Mouse (Mus musculus) heart, postnatal 36 days (tissue): ENCODE measurements at regions not wholly inside any gene's neighbourhood (a gene's known extent, or its start where the extent isn't known, plus 50 kb on each side); places are given as distances from the start of the nearest gene placed in this dataset.
A peak's percentile ranks its signal among the peaks of the same experiment; 100 is the strongest.

Experiments used
- DNase-seq, 2 experiments: peaks; one replicate each; pipeline ENCODE4 v3.0.0; 2021 to 2022
- intact Hi-C: fragments of 180-260 bp; cut with DNase I; formaldehyde crosslinking; loops from one replicate; pipeline ENCODE4 v1.15.1; 2025

GRCm38 (mm10) chr19:21036507-21037425 is 82.8 kb upstream of the Tmc1 start:
- intact Hi-C loops = loop anchor here (1.0 to 5.0 kb wide), 8 partner anchors 16 to 526 kb away; partner anchors contain the start of gene Zfand5
- peak; percentile 68 to 71 for DNase-seq

DNA sequence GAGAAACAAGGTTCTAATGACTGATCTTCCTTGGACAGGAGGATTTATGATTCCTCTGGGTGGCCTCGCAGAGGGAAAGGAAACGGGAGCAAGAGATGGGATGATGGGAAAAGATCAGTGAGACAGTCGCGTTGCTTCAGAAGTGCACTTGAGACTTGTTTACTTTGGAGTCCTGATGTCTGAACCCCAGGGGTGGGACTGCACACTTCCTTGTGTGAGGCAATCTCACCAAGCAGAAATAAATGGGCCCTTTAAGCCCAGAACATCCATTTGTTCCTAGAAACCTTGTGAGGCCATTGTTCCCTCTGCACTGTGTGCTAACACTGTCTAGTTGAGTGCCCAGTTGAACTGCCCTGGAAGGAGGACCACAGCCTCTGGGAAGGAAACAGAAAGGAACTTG is 81.5 kb upstream of the Tmc1 start:
- intact Hi-C loops = loop anchor here (5.0 kb wide), 5 partner anchors 72 to 527 kb away; no protein-coding TSS in a partner anchor
- no peak for DNase-seq

- DNase-seq = no peak
- intact Hi-C loops = no loop called here
These were observed 80.0 kb upstream of the Tmc1 start for GRCm38 (mm10) chr19:21033991-21034390.

- intact Hi-C loops = no loop called here
- DNase-seq = no peak
These were observed 78.6 kb upstream of the Tmc1 start for GRCm38 (mm10) chr19:21032558-21032957.

DNA sequence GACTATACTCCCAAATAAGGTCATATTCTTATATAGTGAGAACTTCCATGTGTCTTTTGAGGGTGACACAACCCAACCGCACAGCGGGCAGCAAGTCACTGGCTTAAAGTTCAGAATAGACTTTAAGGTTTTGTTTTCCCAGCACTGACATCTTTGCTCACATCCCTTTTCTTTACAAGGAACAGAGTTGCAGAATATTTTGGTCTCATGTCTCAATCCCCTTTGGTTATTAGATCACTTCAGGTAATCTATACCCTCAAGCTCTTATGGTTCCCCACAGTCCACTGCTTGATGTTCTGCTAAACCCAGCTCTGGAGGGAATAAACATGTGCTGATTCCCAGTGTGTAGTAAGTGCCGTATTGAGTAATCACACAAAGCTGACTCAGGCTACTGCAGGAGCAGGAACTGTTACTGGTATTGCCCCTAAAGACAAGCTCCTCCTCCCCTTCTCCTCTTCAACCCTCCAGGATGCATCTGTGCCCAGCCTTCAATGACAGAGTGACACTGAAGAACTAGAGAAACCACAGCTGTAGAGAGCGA is 77.8 kb upstream of the Tmc1 start:
- DNase-seq = no peak
- intact Hi-C loops = no loop called here

DNA sequence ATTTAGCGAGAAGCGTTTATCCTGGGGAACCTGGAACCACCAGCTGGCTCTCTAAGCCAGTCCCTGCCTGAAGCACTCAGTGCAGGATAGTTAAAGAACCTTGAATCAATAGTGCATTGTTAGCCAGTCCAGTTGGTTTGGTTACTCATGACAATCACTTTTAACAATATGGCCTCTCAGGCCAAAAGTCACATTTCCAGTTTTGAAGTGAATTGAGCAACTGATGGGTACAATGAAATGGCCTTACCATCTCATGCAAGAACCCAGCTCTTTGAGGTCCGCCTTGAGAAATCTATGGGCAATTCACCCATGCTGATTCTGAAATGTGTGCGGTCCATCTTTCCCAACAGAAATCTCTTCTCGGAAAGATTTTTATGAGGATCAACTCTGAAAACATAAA is 77.0 kb upstream of the Tmc1 start:
- intact Hi-C loops = no loop called here
- DNase-seq = no peak

DNA sequence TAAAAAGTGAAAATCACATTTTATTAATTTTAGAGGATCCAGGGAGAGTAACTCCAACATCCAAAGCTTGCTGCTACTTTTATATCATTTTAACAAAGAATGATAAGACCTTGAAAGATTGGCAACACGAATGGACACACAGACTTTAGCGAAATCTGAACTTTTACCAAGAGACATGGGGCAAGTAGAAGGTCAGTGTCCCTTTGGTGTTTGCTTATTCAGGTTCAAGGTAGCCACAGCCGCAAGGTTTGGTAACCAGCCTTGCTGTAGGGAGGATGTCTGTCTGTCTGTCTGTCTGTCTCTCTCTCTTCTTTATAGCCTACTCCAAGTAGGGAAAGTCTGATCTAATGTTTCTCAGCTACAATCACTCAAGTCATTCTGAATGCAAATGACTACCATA is 75.0 kb upstream of the Tmc1 start:
- intact Hi-C loops = no loop called here

DNA sequence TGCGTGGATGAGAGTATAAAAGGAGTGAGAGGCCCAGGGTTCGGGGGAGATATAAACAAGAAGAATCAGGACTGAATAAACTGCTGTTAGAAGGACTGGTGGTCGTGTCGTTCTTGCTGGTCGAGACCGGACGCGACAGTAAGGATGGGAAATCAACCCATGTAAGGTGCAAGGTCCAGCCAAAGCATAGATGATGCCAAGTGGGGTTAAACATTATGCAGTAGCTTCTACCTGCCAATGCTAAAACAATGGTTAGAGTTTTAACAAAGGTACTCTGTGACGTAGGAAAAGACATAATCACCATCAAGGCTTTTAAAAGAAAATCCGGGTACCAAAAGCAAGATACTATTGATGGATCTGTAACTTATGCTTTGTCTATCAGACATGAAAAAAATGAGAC is 58.4 kb upstream of the Tmc1 start:
- no peak for DNase-seq
- intact Hi-C loops = no loop called here

More for the DNA sequence above, 75.0 kb upstream of the Tmc1 start:
- no peak for DNase-seq

DNA sequence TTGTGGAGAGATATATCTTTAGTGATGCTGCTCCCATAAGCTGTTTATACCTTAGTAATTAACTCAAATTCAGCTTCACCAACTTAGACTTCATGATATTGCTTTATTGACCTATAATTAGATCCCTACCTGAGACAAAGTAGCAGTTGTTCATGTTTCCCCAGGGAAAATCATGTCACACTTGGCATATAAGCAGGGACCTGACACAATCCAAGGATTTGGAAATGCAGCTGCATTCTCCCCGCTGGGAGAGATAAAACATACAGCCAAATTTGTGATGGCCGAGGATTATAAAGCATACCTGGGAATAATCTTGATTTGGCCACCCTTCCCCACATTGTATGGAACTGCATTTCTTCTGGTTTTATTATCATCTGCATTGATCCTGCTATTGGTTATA is 55.6 kb upstream of the Tmc1 start:
- no peak for DNase-seq
- intact Hi-C loops = no loop called here

DNA sequence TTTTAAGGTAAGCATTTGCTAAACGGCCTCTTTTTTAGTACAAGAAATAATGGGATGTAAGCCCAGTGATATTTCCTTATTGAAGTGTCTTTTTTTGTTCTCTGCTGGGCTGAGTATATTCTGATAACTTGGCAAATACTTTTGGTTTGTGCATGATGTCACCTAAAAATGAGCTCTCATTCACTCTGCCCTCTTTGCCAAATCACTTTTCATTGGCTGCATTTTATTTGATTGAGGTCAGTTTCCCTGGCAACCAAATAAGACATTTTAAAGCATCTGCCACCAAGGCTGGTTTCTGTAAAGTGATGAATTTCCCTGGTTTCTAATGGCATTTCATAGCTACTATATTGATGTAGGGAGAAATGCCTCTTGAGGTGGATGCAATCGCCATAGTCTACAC is 50.4 kb upstream of the Tmc1 start:
- no peak for DNase-seq
- intact Hi-C loops = no loop called here
